Mouse (Mus musculus): ENCODE results near the gene Galnt3.

Galnt3 gene

GRCm38 (mm10) chr2:66124591-66125271 is at the start of gene Galnt3:
TSS of gene Galnt3 (minus strand) at chr2:66124994.
- DNase-seq (ENCODE audit: low spot score): peak; percentile 16

DNA sequence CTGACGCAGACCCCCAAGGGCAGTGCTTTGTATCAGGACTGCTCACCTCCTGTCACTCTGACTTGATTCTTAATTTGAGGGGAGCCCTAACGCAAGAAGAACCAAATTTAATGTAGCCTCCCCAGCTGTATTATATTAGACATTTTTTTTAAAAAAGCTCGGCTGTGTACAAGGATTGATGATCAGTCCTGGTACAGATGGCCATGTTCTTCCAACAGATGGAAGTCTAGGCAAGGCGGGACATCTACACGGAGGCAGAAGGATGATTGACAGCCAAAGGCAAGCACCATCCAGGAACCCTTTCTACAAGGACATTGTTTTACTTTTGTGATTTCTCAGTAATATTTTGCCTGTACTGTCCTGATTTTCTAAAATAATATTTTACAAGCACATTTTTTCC is 48.3 kb upstream of the Galnt3 start:
- no peak for DNase-seq (ENCODE audit: low spot score)

GRCm38 (mm10) chr2:66171643-66172042 is 46.8 kb upstream of the Galnt3 start:
- no peak for DNase-seq (ENCODE audit: low spot score)

DNA sequence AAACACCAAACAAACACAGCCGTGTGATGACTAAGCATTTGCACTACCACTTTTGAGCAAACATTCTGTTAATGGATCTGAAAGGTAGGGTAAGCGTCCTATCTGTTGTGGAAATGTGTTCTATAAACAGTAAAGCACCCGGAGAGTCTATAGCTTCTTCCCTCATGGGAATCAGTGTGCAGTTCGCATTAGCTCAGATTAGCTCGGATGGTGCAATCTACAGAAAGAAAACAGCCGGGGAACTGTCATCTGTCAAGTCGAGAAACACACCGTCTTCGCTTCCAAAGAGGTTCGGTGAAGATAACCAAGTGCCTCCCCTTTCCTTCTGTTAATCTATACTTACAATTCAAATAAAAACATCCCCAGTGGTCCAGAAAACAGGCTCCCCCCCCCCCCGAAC is 45.9 kb upstream of the Galnt3 start:
- no peak for DNase-seq (ENCODE audit: low spot score)

DNA sequence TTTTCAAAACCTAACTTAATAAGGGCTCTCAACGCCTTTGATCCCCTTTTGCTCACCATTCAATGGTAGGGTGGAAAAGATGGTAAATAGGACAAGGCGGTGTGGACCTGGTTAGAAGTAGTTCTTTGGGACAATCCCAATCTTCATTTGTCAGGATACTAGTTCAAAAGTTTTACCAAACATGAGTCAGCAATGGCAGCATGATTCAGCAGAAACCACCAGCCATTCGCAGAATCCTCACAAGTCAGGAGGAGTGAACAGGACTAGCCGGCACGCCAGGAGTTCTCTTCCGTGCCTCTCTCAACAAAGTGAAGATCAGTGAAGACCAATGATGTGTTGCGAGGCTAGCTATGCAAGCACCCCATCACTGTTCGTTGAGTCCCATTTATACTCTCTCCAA is 40.2 kb upstream of the Galnt3 start:
- DNase-seq (ENCODE audit: low spot score): no peak

DNA sequence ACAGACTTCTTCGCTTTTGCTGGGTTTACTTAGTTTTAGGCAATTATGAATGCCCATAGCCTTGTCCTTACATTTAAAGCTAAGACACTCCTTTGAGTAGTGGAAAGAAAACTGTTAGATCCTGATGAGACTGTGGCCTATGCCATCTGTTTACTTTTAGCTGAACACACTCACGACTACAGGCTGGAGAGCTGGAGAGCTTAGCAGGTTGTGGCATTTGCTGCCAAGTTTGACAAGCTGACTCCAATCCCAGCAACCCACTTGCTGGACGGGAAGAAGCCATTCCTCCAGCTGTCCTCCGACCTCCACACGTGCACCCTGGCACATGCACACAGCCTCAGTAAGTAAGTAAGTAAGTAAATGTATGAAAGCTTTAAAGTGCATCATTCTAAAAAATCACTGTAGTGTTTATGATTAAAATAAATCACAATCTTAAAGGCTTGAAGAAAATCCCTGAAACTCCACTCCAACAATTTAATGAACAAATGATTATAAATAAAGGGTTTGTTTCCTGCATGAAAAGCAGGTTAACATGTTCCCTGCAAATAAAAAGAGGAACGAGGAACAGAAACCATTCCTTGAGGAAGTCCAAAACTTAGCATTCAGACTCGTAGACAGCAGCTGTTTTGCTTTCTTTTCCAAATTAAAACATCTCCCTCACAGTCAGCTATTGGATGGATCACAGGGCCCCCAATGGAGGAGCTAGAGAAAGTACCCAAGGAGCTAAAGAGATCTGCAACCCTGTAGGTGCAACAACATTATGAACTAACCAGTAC is 33.5 kb upstream of the Galnt3 start:
- DNase-seq (ENCODE audit: low spot score): no peak

DNA sequence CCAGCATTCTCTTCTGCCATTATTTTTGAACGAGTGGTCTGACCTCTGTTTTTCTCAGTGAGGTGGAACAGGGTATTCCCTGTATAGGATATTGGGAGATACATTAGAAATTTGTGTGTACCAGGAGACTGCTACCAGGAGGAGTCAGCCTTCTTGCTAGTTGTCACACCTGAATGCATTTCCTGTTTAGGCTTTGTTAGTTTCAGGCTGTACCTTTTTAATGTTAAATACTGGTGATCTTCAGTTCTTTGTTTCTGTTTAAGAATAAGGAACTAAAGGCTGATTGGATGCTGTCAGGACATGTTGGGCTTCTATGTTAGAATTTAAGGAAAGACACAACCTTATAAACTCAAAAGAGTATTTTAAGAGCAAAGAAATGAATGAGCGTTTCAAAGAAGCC is 26.6 kb upstream of the Galnt3 start:
- DNase-seq (ENCODE audit: low spot score): no peak

GRCm38 (mm10) chr2:66150531-66150930 is 25.7 kb upstream of the Galnt3 start:
- no peak for DNase-seq (ENCODE audit: low spot score)

DNA sequence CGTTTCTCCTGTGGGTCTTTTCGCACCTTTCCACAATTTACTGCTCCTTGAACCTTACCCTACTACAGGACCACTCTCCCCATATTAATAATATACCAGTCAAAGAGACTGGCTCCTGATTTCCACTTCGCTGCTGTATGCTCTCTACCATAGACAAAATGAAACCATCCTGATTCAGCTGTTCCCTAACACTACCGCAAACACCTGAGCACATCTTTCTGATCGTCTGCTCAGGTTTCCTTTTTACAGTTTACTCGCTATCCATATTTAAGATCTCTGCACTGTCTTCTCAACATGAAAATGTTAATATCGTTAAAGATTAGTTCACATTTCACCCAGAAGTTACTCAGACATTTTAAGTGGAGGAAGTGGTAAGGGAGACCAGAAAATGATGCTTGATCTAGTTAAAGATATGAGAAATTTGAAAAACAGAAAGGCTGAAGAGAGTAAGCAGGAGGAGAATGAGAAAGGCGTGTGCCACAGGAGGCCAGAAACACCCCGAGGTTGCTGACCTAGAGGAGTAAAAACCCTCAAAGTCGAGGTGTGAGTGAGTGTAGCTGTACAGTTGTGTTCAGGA is 23.9 kb upstream of the Galnt3 start:
- no peak for DNase-seq (ENCODE audit: low spot score)

GRCm38 (mm10) chr2:66146473-66146872 is 21.7 kb upstream of the Galnt3 start:
- DNase-seq (ENCODE audit: low spot score): no peak

DNA sequence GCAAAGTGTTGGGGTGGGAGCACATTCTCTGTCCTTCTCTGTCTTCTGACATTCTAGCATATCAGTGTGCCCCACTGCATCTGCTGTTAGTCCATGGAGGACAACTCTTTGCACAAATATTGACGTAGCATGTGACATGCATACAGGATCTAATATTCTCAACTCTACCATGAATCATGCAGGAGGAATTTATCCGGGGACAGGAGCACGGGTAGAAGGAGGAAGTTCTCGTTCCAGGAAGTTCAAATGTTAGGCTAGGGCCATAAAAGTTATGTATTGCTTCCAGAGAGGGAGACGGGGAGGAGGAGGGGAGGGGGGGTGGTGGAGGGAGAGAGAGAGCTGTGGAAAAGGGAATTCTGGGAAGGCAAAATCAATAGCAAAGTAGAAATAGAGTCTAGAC is 20.0 kb upstream of the Galnt3 start:
- no peak for DNase-seq (ENCODE audit: low spot score)

- no peak for DNase-seq (ENCODE audit: low spot score)
Measured at GRCm38 (mm10) chr2:66143284-66143683, 18.5 kb upstream of the Galnt3 start.

DNA sequence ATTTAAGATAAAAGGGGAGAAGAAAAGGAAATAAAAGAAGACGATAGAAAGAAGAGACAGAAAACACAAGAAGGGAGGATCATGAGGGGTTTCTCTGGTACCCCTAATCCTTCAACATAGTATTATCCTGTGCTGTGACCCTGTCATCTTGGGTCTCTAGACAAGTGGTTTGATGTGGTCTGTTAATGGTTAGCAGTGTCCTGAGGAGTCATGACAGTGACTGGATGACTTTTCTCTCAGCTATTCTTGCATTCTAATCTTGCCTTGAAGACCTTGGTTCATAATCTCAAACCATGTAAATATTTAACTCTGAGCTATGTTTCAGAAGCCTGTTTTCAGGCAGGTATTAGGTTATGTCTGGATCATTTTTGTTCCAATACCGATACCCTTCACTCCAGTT is 17.9 kb upstream of the Galnt3 start:
- no peak for DNase-seq (ENCODE audit: low spot score)

- DNase-seq (ENCODE audit: low spot score): no peak
Measured at GRCm38 (mm10) chr2:66142268-66142667, 17.5 kb upstream of the Galnt3 start.

GRCm38 (mm10) chr2:66140246-66140645 is 15.5 kb upstream of the Galnt3 start:
- DNase-seq (ENCODE audit: low spot score): no peak

GRCm38 (mm10) chr2:66131862-66132544 is 7.2 kb upstream of the Galnt3 start:
- no peak for DNase-seq (ENCODE audit: low spot score)

GRCm38 (mm10) chr2:66128941-66129340 is 4.1 kb upstream of the Galnt3 start:
- no peak for DNase-seq (ENCODE audit: low spot score)

- DNase-seq (ENCODE audit: low spot score): no peak
Measured at GRCm38 (mm10) chr2:66127541-66127940, 2.7 kb upstream of the Galnt3 start.

- DNase-seq (ENCODE audit: low spot score): no peak
Measured at GRCm38 (mm10) chr2:66126936-66127335, 2.1 kb upstream of the Galnt3 start.

- DNase-seq (ENCODE audit: low spot score): peak; percentile 10
Measured at GRCm38 (mm10) chr2:66123756-66124589, 821 bp downstream of the Galnt3 start.

DNA sequence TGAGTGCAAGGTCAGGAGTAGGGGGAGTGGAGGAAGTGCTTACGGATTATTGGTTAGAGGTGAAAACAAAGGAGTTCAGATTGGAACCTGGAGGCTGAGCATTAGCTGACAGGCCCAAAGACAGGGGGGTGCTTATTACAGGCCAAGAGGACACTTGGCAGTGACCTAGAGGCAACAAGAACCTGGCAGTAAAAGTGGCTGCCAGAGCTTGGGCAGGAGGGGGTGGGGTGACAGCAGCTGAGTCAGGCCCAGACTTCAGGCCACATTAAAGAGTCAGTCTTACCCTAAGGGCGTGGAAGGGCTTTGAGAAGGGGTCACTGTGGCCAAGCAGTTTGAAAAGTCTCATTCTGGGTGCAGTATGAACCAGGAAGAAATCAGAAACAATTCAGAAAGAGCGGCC is 7.1 kb downstream of the Galnt3 start:
- no peak for DNase-seq (ENCODE audit: low spot score)
